Mouse (Mus musculus): ENCODE data around the gene 4931422A03Rik. TPM values are rescaled to one million over a fixed set of nuclear protein-coding genes. Genes with fewer than 3 reads are reported as not detected.
"Not testable (repeated sequence)": the region's sequence is repeated elsewhere in the genome, so short reads cannot be mapped to it uniquely, and the experiment has no call there.

Gene 4931422A03Rik
- polyA plus RNA-seq, 1 experiment from 2014 or later: 1.8 TPM

- no peak overlapping the region for H3K4me3 ChIP-seq (ENCODE audit: low read depth, low read length)
Observed at GRCm38 (mm10) chr2:104032056-104032455, 3.9 kb upstream of the 4931422A03Rik start.

GRCm38 (mm10) chr2:104030381-104030780, 2.2 kb upstream of the 4931422A03Rik start:
- Histone ChIP-seq H3K9me3 (replicated peaks; ENCODE audit: control insufficient read depth, low read length) (no peaks in the 10 kb centered on the region), H3K4me3 (ENCODE audit: low read depth, low read length) (no peak overlapping the region), H3K4me1 (ENCODE audit: control insufficient read depth, low read depth, low read length) (peaks cover 18% of the 10 kb centered on the region), H3K27ac (ENCODE audit: low read length) (no peak overlapping the region), H3K27me3 (ENCODE audit: control insufficient read depth, insufficient read depth, low read depth, low read length) (no peaks in the 10 kb centered on the region), H3K4me2 (ENCODE audit: low read depth, low read length) (peak overlapping the region; percentile 78; the same call in 1 of the 2 replicates), H3K9ac (ENCODE audit: low read depth, low read length) (no peak overlapping the region), H3K36me3 (ENCODE audit: control insufficient read depth, insufficient read depth) (peaks cover 26% of the 10 kb centered on the region)
- WGBS (ENCODE audit: insufficient replicate concordance): 66% methylated on average over 3 of the region's 3 CpGs
- no peak for ATAC-seq (ENCODE audit: low read depth)

More at GRCm38 (mm10) chr2:104032056-104032455, 3.9 kb upstream of the 4931422A03Rik start:
- peaks cover 18% of the 10 kb centered on the region for H3K4me1 ChIP-seq (ENCODE audit: control insufficient read depth, low read depth, low read length)
- no peak for ATAC-seq (ENCODE audit: low read depth)
- no peak overlapping the region for H3K4me2 ChIP-seq (ENCODE audit: low read depth, low read length)
- no peaks in the 10 kb centered on the region for H3K9me3 ChIP-seq (replicated peaks; ENCODE audit: control insufficient read depth, low read length)
- H3K27me3 ChIP-seq (ENCODE audit: control insufficient read depth, insufficient read depth, low read depth, low read length): no peaks in the 10 kb centered on the region
- no peak overlapping the region for H3K9ac ChIP-seq (ENCODE audit: low read depth, low read length)
- WGBS (ENCODE audit: insufficient replicate concordance): 81% methylated on average over 3 of the region's 3 CpGs
- H3K36me3 ChIP-seq (ENCODE audit: control insufficient read depth, insufficient read depth): peaks cover 31% of the 10 kb centered on the region
- H3K27ac ChIP-seq (ENCODE audit: low read length): no peak overlapping the region

- Histone ChIP-seq H3K4me2 (ENCODE audit: low read depth, low read length) (peak overlapping the region; percentile 78), H3K9ac (ENCODE audit: low read depth, low read length) (peak overlapping the region; percentile 99)
Observed at GRCm38 (mm10) chr2:104029074-104029473, 913 bp upstream of the 4931422A03Rik start.

GRCm38 (mm10) chr2:104027458-104028138, 563 bp downstream of the 4931422A03Rik start, which contains the start of gene Fbxo3:
Fbxo3 (plus strand) TSS chr2:104027721.
- no peaks in the 10 kb centered on the region for H3K27me3 ChIP-seq (ENCODE audit: control insufficient read depth, insufficient read depth, low read depth, low read length)
- 2% methylated on average over 44 of the region's 44 CpGs for WGBS (ENCODE audit: insufficient replicate concordance)
- peaks cover 10% of the 10 kb centered on the region for H3K36me3 ChIP-seq (ENCODE audit: control insufficient read depth, insufficient read depth)
- peak; percentile 95 for ATAC-seq (ENCODE audit: low read depth)
- H3K4me1 ChIP-seq (ENCODE audit: control insufficient read depth, low read depth, low read length): peaks cover 15% of the 10 kb centered on the region
- peak within 1 kb of the TSS; percentile 99 for H3K9ac ChIP-seq (ENCODE audit: low read depth, low read length)
- no peaks in the 10 kb centered on the region for H3K9me3 ChIP-seq (replicated peaks; ENCODE audit: control insufficient read depth, low read length)
- H3K27ac ChIP-seq (ENCODE audit: low read length): peak within 1 kb of the TSS; percentile 92
- H3K4me2 ChIP-seq (ENCODE audit: low read depth, low read length): peak within 1 kb of the TSS; percentile 78
- H3K4me3 ChIP-seq (ENCODE audit: low read depth, low read length): peak within 1 kb of the TSS; percentile 99

More at GRCm38 (mm10) chr2:104029074-104029473, 913 bp upstream of the 4931422A03Rik start:
- peak overlapping the region; percentile 92 for H3K27ac ChIP-seq (ENCODE audit: low read length)
- no peaks in the 10 kb centered on the region for H3K27me3 ChIP-seq (ENCODE audit: control insufficient read depth, insufficient read depth, low read depth, low read length)
- ATAC-seq (ENCODE audit: low read depth): peak; percentile 62
- peaks cover 15% of the 10 kb centered on the region for H3K4me1 ChIP-seq (ENCODE audit: control insufficient read depth, low read depth, low read length)
- H3K4me3 ChIP-seq (ENCODE audit: low read depth, low read length): peak overlapping the region; percentile 99
- WGBS (ENCODE audit: insufficient replicate concordance): 12% methylated on average over 2 of the region's 2 CpGs
- no peaks in the 10 kb centered on the region for H3K9me3 ChIP-seq (replicated peaks; ENCODE audit: control insufficient read depth, low read length)
- H3K36me3 ChIP-seq (ENCODE audit: control insufficient read depth, insufficient read depth): peaks cover 17% of the 10 kb centered on the region

- no peak overlapping the region for H3K4me3 ChIP-seq (ENCODE audit: low read depth, low read length)
- 80% methylated on average over 4 of the region's 4 CpGs for WGBS (ENCODE audit: insufficient replicate concordance)
- H3K9me3 ChIP-seq (replicated peaks; ENCODE audit: control insufficient read depth, low read length): no peaks in the 10 kb centered on the region
- H3K27ac ChIP-seq (ENCODE audit: low read length): no peak overlapping the region
- H3K27me3 ChIP-seq (ENCODE audit: control insufficient read depth, insufficient read depth, low read depth, low read length): no peaks in the 10 kb centered on the region
- no peak overlapping the region for H3K4me2 ChIP-seq (ENCODE audit: low read depth, low read length)
- H3K9ac ChIP-seq (ENCODE audit: low read depth, low read length): no peak overlapping the region
- H3K4me1 ChIP-seq (ENCODE audit: control insufficient read depth, low read depth, low read length): peaks cover 6% of the 10 kb centered on the region
- no peaks in the 10 kb centered on the region for H3K36me3 ChIP-seq (ENCODE audit: control insufficient read depth, insufficient read depth)
- ATAC-seq (ENCODE audit: low read depth): no peak
Observed at GRCm38 (mm10) chr2:104024656-104025055, 3.5 kb downstream of the 4931422A03Rik start.

GRCm38 (mm10) chr2:104023096-104023495, 5.1 kb downstream of the 4931422A03Rik start:
- Histone ChIP-seq H3K9me3 (replicated peaks; ENCODE audit: control insufficient read depth, low read length) (no peaks in the 10 kb centered on the region), H3K4me2 (ENCODE audit: low read depth, low read length) (no peak overlapping the region), H3K4me3 (ENCODE audit: low read depth, low read length) (no peak overlapping the region), H3K36me3 (ENCODE audit: control insufficient read depth, insufficient read depth) (no peaks in the 10 kb centered on the region), H3K27ac (ENCODE audit: low read length) (no peak overlapping the region), H3K9ac (ENCODE audit: low read depth, low read length) (no peak overlapping the region), H3K27me3 (ENCODE audit: control insufficient read depth, insufficient read depth, low read depth, low read length) (no peaks in the 10 kb centered on the region), H3K4me1 (ENCODE audit: control insufficient read depth, low read depth, low read length) (peaks cover 4% of the 10 kb centered on the region; the same call in 1 of the 2 replicates)
- 56% methylated on average over 7 of the region's 7 CpGs for WGBS (ENCODE audit: insufficient replicate concordance)
- ATAC-seq (ENCODE audit: low read depth): no peak

- not testable (repeated sequence) for H3K9me3 ChIP-seq (replicated peaks; ENCODE audit: control insufficient read depth, low read length); H3K4me3 ChIP-seq (ENCODE audit: low read depth, low read length); H3K4me2 ChIP-seq (ENCODE audit: low read depth, low read length); H3K27me3 ChIP-seq (ENCODE audit: control insufficient read depth, insufficient read depth, low read depth, low read length); H3K27ac ChIP-seq (ENCODE audit: low read length); H3K4me1 ChIP-seq (ENCODE audit: control insufficient read depth, low read depth, low read length); ATAC-seq (ENCODE audit: low read depth); H3K9ac ChIP-seq (ENCODE audit: low read depth, low read length); H3K36me3 ChIP-seq (ENCODE audit: control insufficient read depth, insufficient read depth)
- WGBS (ENCODE audit: insufficient replicate concordance): 82% methylated on average over 3 of the region's 3 CpGs
Observed at GRCm38 (mm10) chr2:104008853-104009252, 19.3 kb downstream of the 4931422A03Rik start.

- no peaks in the 10 kb centered on the region for H3K9me3 ChIP-seq (replicated peaks; ENCODE audit: control insufficient read depth, low read length)
- peaks cover 2% of the 10 kb centered on the region; the same call in 1 of the 2 replicates for H3K27me3 ChIP-seq (ENCODE audit: control insufficient read depth, insufficient read depth, low read depth, low read length)
- peak; percentile 48 for ATAC-seq (ENCODE audit: low read depth)
- H3K4me1 ChIP-seq (ENCODE audit: control insufficient read depth, low read depth, low read length): no peaks in the 10 kb centered on the region
- no peak overlapping the region for H3K9ac ChIP-seq (ENCODE audit: low read depth, low read length)
- no peak overlapping the region for H3K4me3 ChIP-seq (ENCODE audit: low read depth, low read length)
- no peaks in the 10 kb centered on the region for H3K36me3 ChIP-seq (ENCODE audit: control insufficient read depth, insufficient read depth)
- H3K27ac ChIP-seq (ENCODE audit: low read length): no peak overlapping the region
- 54% methylated on average over 7 of the region's 7 CpGs for WGBS (ENCODE audit: insufficient replicate concordance)
- H3K4me2 ChIP-seq (ENCODE audit: low read depth, low read length): no peak overlapping the region
Observed at GRCm38 (mm10) chr2:104007793-104008519, 20.2 kb downstream of the 4931422A03Rik start.
